Mouse (Mus musculus) megakaryocyte-erythroid progenitor cell, adult 5-6 weeks (primary cell): Measurements from ENCODE around the gene Sprr2i. TPM values are rescaled to one million over a fixed set of nuclear protein-coding genes. Genes with fewer than 3 reads are reported as not detected.

Source experiments
- ATAC-seq: replicated peaks from 2 replicates; pipeline ENCODE4 v1.8.0; 2016; ENCODE audit warnings: mild to moderate bottlenecking, inconsistent platforms; ENCODE audit not compliant: severe bottlenecking, poor library complexity, low FRiP score, low TSS enrichment
- total RNA-seq, 2 experiments: library from RNA; stranded (forward) in 1 of 2; stranded (reverse) in 1 of 2; fragments of 200-1000, 215-1000 nt in 1 of 2; fragments of >200 nt in 1 of 2; fragmentation: Nextera tagmentation in 1 of 2; gene quantifications; 2 replicates each; pipeline ENCODE4 v1.2.3; 2014 to 2017

Gene Sprr2i
- total RNA-seq (2014; fragmentation: Nextera tagmentation) (not detected in 2 replicates), total RNA-seq (2017) (not detected in 2 replicates)

- ATAC-seq: no peak
Measured at GRCm38 (mm10) chr3:92407691-92408090, at the start of gene Sprr2i. Sprr2i (plus strand) TSS chr3:92407991.

DNA sequence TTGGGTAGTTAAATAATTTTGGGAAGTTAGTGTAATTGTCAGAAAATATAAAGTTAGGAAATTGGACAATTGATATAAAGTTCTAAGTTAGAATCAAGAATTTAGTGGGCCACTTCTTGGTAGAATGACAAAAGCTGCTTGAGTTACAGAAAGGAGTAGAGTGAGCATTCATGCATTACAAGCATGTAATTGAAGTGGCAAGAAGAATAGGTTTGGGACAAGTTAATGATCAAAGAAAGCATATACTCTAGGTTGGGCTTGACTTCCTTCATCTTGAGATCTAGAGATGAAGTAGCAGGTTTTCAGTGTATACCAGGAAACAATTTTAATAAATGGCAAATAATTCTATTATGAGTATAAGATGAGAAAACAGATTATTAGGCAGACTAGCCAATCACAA is 46.2 kb upstream of the Sprr2i start:
- no peak for ATAC-seq

- no peak for ATAC-seq
Measured at GRCm38 (mm10) chr3:92364887-92365286, 42.9 kb upstream of the Sprr2i start, which contains the start of gene Sprr2f. Sprr2f (plus strand) TSS chr3:92365187.

- ATAC-seq: no peak
Measured at GRCm38 (mm10) chr3:92373613-92374012, 34.2 kb upstream of the Sprr2i start.

DNA sequence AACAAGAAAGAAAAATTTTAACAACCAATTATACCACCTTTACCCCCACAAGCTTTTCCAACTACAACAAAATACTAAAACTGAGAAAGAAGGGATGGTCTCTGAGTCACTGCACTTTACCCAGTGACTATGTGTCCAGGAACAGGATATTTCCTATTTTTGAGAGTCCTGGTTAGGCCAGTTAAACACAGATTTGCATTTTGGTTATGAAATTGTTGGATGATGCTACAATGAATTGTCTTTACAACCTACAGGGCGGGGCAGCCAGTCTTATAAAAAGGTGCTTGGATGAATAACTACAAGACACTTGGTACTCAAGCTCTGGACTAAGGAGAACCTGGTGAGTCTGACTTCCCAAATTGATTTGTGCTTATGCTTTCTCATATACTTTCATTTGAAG is 22.4 kb upstream of the Sprr2i start, which contains the start of gene Sprr2h:
Sprr2h (plus strand) TSS at position 301 of the 400 bp plus-strand sequence.
- no peak for ATAC-seq

- no peak for ATAC-seq
Measured at GRCm38 (mm10) chr3:92394301-92394700, 13.5 kb upstream of the Sprr2i start.

GRCm38 (mm10) chr3:92417782-92418181 is 10.0 kb downstream of the Sprr2i start, which contains the start of gene Sprr2j-ps:
Sprr2j-ps (plus strand) TSS chr3:92418082.
- ATAC-seq: no peak

GRCm38 (mm10) chr3:92429323-92429722 is 21.5 kb downstream of the Sprr2i start, which contains the start of gene Gm9774:
Gm9774 (minus strand) TSS chr3:92429423.
- no peak for ATAC-seq

- ATAC-seq: no peak
Measured at GRCm38 (mm10) chr3:92432282-92432681, 24.5 kb downstream of the Sprr2i start, which contains the start of gene Sprr2k. Sprr2k (plus strand) TSS chr3:92432582.

GRCm38 (mm10) chr3:92438689-92439088 is 30.9 kb downstream of the Sprr2i start, which contains the start of gene Sprr1b:
Sprr1b (minus strand) TSS chr3:92438789.
- ATAC-seq: no peak

- no peak for ATAC-seq
Measured at GRCm38 (mm10) chr3:92440177-92440576, 32.4 kb downstream of the Sprr2i start.

GRCm38 (mm10) chr3:92455151-92455550 is 47.4 kb downstream of the Sprr2i start:
- no peak for ATAC-seq

DNA sequence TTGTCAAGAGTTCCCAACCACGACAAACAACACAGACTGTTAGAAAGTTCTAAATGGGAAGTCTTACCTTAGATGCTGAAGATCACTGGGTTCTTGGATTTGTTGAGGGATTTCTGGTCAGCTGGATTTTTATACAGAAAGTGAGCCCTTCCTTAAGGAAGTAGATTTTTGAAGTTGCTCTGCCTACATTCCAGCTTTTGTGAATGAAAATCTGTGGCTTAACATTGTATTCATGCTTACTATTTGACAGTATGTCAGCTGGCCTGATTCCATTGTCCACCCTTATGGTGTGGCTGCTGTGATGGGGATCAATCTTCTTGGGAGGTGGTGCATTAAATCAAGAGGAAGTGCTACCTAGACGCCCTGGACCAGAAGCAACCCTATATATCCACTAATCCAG is 50.8 kb downstream of the Sprr2i start, which contains the start of gene Sprr3:
Sprr3 (minus strand) TSS at position 101 of the 400 bp plus-strand sequence.
- no peak for ATAC-seq

Other genes with a start within 250 kb of the Sprr2i start
- not detected in 2 replicates for gene Sprr2a1, start 192.2 kb upstream of the Sprr2i start, total RNA-seq (2014; fragmentation: Nextera tagmentation)
- gene Sprr2a1, start 192.2 kb upstream of the Sprr2i start, total RNA-seq (2017): not detected in 2 replicates
- not detected in 2 replicates for gene Sprr2a2, start 192.1 kb upstream of the Sprr2i start, total RNA-seq (2014; fragmentation: Nextera tagmentation)
- gene Sprr2a2, start 192.1 kb upstream of the Sprr2i start, total RNA-seq (2017): not detected in 2 replicates
- not detected in 2 replicates for gene Sprr2a3, start 122.6 kb upstream of the Sprr2i start, total RNA-seq (2014; fragmentation: Nextera tagmentation)
- gene Sprr2a3, start 122.6 kb upstream of the Sprr2i start, total RNA-seq (2017): not detected in 2 replicates
- gene Sprr2b, start 91.4 kb upstream of the Sprr2i start, total RNA-seq (2014; fragmentation: Nextera tagmentation): not detected in 2 replicates
- not detected in 2 replicates for gene Sprr2b, start 91.4 kb upstream of the Sprr2i start, total RNA-seq (2017)
- gene Sprr2d, start 68.9 kb upstream of the Sprr2i start, total RNA-seq (2014; fragmentation: Nextera tagmentation): not detected in 2 replicates
- gene Sprr2d, start 68.9 kb upstream of the Sprr2i start, total RNA-seq (2017): not detected in 2 replicates
- not detected in 2 replicates for gene Sprr2e, start 55.8 kb upstream of the Sprr2i start, total RNA-seq (2014; fragmentation: Nextera tagmentation)
- not detected in 2 replicates for gene Sprr2e, start 55.8 kb upstream of the Sprr2i start, total RNA-seq (2017)
- gene Sprr2f, start 42.8 kb upstream of the Sprr2i start, total RNA-seq (2014; fragmentation: Nextera tagmentation): not detected in 2 replicates
- not detected in 2 replicates for gene Sprr2f, start 42.8 kb upstream of the Sprr2i start, total RNA-seq (2017)
- gene Sprr2h, start 22.3 kb upstream of the Sprr2i start, total RNA-seq (2014; fragmentation: Nextera tagmentation): not detected in 2 replicates
- not detected in 2 replicates for gene Sprr2h, start 22.3 kb upstream of the Sprr2i start, total RNA-seq (2017)
- not detected in 2 replicates for gene Sprr2j-ps, start 10.1 kb downstream of the Sprr2i start, total RNA-seq (2014; fragmentation: Nextera tagmentation)
- gene Sprr2j-ps, start 10.1 kb downstream of the Sprr2i start, total RNA-seq (2017): not detected in 2 replicates
- 4.8 and 16.6 TPM in 2 replicates for gene Gm9774, start 21.4 kb downstream of the Sprr2i start, total RNA-seq (2014; fragmentation: Nextera tagmentation)
- gene Gm9774, start 21.4 kb downstream of the Sprr2i start, total RNA-seq (2017): 1.1 and 3.6 TPM in 2 replicates
- not detected in 2 replicates for gene Sprr2k, start 24.6 kb downstream of the Sprr2i start, total RNA-seq (2014; fragmentation: Nextera tagmentation)
- gene Sprr2k, start 24.6 kb downstream of the Sprr2i start, total RNA-seq (2017): not detected in 2 replicates
- not detected in 2 replicates for gene Sprr1b, start 30.8 kb downstream of the Sprr2i start, total RNA-seq (2014; fragmentation: Nextera tagmentation)
- not detected in 2 replicates for gene Sprr1b, start 30.8 kb downstream of the Sprr2i start, total RNA-seq (2017)
- not detected in 2 replicates for gene Sprr3, start 50.7 kb downstream of the Sprr2i start, total RNA-seq (2014; fragmentation: Nextera tagmentation)
- not detected in 2 replicates for gene Sprr3, start 50.7 kb downstream of the Sprr2i start, total RNA-seq (2017)
- gene Sprr1a, start 77.9 kb downstream of the Sprr2i start, total RNA-seq (2014; fragmentation: Nextera tagmentation): not detected in 2 replicates
- gene Sprr1a, start 77.9 kb downstream of the Sprr2i start, total RNA-seq (2017): not detected in 2 replicates
- not detected in 2 replicates for gene Sprr4, start 92.5 kb downstream of the Sprr2i start, total RNA-seq (2014; fragmentation: Nextera tagmentation)
- gene Sprr4, start 92.5 kb downstream of the Sprr2i start, total RNA-seq (2017): not detected in 2 replicates
- not detected in 2 replicates for gene 2310046K23Rik, start 126.5 kb downstream of the Sprr2i start, total RNA-seq (2014; fragmentation: Nextera tagmentation)
- gene 2310046K23Rik, start 126.5 kb downstream of the Sprr2i start, total RNA-seq (2017): not detected in 2 replicates
- not detected in 2 replicates for gene Ivl, start 165.7 kb downstream of the Sprr2i start, total RNA-seq (2014; fragmentation: Nextera tagmentation)
- gene Ivl, start 165.7 kb downstream of the Sprr2i start, total RNA-seq (2017): not detected in 2 replicates
- not detected in 2 replicates for gene Smcp, start 181.0 kb downstream of the Sprr2i start, total RNA-seq (2014; fragmentation: Nextera tagmentation)
- not detected in 2 replicates for gene Smcp, start 181.0 kb downstream of the Sprr2i start, total RNA-seq (2017)
- not detected in 2 replicates for gene 2210017I01Rik, start 199.5 kb downstream of the Sprr2i start, total RNA-seq (2014; fragmentation: Nextera tagmentation)
- gene 2210017I01Rik, start 199.5 kb downstream of the Sprr2i start, total RNA-seq (2017): not detected in 2 replicates
- not detected in 2 replicates for gene Lce6a, start 213.7 kb downstream of the Sprr2i start, total RNA-seq (2014; fragmentation: Nextera tagmentation)
- not detected in 2 replicates for gene Lce6a, start 213.7 kb downstream of the Sprr2i start, total RNA-seq (2017)
- not detected in 2 replicates for gene Lce1a1, start 240.3 kb downstream of the Sprr2i start, total RNA-seq (2014; fragmentation: Nextera tagmentation)
- gene Lce1a1, start 240.3 kb downstream of the Sprr2i start, total RNA-seq (2017): not detected in 2 replicates
- not detected in 2 replicates for gene Lce1b, start 248.9 kb downstream of the Sprr2i start, total RNA-seq (2014; fragmentation: Nextera tagmentation)
- gene Lce1b, start 248.9 kb downstream of the Sprr2i start, total RNA-seq (2017): not detected in 2 replicates